Mouse (Mus musculus): ENCODE data around the gene Gadl1.
"Not testable (repeated sequence)": the region's sequence is repeated elsewhere in the genome, so short reads cannot be mapped to it uniquely, and the experiment has no call there.

The Gadl1 gene

DNA sequence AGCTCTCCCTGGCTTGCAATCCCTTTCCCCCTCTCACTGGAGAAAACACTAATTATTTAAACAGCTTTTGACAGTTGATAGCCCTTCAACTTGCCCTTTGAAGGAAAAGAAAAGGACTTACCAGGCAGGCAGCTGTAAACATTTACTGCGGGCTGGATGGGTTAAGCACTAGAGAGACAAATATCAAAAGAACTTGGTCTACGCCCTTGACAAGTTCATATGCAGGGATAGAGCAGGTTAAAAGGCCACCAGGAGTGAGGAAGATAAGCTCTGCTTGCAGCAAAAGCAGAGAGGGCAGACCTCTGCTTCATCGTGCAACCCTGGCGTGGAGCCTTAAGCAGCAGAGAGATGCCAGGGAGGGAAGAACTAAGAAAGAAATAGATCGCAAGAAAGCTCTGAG is 123.5 kb downstream of the Gadl1 start:
- DNase-seq, result no peak

DNA sequence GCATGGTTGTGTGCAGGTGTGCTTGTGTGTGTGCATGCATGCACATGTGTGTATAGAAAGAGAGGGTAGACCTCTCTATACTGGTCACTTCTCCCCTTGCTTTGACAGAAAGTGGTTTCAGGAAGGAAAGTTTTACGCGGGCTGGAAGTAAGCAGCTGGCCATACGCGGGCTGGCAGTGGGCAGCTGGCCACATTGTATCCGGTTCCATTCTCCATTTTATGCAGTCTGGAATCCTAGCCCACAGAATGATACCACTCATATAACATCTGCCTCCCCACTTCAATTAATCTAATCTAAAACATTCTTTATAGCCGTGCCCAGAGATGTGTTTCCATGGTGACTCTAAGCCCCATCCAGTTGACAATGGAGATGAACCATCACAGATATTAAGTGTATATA is 129.0 kb downstream of the Gadl1 start:
- no peak for DNase-seq

DNA sequence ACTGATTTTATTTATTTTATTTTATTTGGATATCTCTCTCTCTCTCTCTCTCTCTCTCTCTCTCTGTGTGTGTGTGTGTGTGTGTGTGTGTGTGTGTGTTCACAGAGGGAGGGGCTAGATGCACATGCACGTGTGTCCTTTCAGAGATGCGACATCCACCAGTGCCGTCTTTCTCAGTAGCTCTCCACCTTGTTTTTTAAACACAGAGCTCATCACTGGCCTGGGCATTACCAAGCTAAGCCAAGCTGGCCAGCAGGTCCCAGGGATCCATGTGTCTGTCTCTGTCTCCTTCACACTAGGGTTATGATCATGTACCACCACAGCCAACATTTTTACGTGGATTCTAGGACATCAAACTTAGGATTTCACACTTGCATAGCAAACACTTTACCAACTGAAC is 130.7 kb downstream of the Gadl1 start:
- no peak for DNase-seq

DNA sequence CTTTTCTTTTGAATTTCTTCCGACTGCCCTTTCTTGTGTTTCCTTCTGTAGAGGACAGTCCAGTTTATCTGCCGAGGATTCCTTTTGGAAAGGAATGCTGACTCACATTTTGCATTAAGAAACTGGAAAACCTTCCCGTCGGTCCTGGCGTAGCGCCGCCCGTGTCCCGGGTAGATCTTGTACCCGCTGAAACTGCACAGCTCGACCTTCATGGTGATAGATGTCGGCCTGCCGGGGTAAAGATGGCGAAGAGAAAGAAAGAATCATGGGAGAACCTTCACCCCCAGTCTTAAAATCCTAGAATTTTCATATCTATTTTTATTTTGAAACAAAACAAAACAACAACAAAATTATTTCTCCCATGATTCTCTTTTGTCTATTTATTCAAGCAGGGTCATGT is 131.6 kb downstream of the Gadl1 start:
- DNase-seq, result not testable (repeated sequence)

DNA sequence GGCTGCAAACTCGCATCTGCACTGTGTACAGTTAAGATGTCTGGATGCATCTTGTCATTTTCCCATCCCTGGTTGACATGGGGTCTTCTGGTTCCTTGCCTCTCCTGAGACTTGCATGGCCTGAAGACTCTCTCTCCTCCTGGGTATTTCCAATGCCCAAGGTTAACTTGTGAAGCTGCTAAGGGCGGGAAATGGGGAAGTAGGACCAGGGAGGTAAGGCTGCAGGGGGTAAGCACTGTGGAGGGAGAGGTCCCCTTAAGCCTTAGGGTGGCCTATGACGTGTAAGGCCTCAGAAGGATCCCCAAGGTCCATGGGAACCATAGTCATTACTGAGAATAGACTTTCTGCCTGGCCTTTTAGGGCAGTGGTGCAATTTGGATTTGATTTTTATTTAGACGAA is 132.1 kb downstream of the Gadl1 start:
- DNase-seq, result no peak

DNA sequence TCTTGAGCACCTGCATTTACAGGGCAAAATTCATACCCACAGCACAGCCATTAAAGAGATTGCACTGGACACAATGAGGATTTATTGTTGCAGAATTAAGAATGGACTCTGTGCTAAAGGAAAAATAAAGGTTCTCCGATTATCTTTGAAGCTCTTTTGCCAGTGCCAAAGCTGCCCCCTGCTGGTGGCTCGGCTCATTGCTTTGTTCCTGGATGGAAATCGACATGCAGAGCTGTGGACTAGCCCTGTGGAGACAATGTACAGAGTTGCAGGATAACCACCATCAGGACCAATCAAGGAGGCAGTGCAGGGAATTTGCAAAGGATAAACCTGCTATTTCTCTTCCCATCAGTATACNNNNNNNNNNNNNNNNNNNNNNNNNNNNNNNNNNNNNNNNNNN is 132.5 kb downstream of the Gadl1 start:
- peak; percentile 87 for DNase-seq

DNA sequence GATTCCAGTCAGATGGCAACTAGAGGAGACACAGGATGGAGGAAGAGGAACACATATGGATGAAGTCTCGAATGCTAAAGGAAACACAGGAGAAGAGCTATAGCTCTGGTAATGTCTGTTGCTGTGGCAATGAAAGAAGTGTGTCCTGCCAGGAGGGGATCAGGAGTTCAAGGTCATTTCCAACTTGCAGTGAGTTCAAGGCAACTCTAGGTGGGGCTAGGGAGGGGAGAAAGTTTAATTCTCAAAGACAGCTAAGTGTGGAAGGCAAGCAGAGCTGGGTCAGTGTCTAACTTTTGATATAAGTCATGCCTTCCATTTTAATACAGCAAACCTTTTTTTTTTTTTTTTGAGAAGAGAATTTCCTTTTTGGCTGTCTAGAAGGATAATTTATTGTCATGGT is 140.7 kb downstream of the Gadl1 start:
- DNase-seq, result no peak

DNA sequence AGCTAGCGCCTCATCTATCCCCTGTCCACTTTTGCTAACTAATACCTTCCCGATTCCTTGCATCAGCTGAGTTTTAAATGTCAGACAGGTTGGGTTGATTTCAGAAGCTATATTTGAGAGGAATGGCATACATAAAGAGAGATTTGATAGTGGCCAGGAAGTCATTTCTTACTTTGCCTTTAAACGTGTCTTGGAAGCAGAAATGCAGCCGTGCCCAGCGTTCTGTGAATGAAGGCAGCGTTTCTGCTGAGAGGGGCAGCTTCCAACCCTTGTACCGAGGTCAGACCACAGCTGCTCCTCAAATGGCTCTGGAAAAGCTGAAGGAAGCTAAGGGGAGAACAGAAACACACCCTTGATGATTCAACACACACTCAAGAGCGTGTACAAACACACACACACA is 144.7 kb downstream of the Gadl1 start:
- DNase-seq, result no peak

DNA sequence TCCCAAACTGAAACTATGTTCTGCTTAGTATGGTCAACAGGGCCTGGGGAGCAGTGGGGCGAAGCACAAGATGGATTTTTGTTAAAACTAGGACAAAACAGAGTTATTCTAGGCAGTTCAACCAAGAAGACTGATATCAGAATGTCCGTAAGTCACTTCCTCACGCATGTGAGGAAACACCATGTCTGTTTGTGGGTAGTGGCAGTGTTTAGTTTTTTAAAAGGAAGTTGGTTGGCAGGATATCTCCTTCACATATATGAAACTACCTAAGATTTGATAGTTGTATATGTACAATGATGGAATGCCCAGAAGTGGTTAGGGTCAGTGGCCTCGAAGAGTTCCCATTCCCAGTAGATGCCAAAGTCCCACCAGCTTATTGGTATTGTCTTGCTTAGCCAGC is 149.2 kb downstream of the Gadl1 start:
- no peak for DNase-seq

DNA sequence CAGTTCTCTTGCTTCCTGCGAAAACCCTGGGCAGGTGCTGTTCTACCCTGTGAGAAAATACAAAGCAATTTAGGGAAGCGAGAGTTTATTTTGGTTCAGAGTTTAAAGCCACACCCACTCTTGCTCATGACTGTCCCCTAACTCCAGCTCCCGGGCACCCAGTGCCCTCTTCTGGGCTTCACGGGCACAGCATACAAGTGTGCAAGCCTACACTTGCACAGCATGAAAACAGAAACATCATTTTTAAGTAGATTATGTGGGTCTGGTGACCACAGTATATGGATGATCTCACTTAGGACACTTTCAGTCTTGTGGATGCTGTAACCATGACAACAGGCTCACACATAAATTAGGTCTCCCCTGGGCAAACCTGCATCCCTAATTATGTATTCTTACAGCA is 149.9 kb downstream of the Gadl1 start:
- DNase-seq, result peak; percentile 32

DNA sequence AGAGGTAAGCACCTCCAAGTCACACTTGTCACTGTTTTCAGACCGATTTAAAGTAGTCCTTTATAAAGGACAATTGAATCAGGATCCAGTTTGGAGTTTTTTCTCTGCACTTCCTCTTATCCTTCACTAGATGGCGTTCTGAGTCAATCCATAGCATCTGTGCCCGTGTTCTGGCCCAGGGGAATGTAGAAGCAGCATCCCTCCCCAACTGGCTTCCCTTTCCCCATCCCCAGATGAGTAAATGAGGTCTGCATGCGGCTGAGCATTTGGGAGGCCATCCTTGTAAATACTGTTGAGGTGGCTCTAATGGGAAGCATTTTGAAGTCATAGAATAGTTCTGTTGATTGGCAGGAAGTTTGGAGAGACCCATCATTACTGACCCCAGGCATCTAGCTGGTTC is 151.4 kb downstream of the Gadl1 start:
- peak; percentile 20 for DNase-seq

DNA sequence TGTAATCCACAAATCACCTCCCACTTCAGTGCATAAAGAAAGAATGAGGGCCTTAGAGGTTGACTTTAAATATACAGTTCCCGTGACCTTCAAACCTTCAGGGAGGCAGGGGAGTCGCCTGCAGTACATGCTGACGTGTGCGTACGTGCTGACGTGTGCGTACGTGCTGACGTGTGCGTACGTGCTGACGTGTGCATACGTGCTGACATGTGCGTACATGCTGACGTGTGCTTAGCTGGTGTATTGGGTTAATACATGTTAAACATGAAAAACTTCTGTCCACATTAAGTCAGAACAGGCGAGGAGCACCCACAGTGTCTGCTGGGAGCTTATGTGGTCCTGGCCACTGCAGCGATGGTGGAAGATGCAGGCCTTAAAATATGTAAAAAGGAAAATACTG is 155.5 kb downstream of the Gadl1 start:
- DNase-seq, result no peak

DNA sequence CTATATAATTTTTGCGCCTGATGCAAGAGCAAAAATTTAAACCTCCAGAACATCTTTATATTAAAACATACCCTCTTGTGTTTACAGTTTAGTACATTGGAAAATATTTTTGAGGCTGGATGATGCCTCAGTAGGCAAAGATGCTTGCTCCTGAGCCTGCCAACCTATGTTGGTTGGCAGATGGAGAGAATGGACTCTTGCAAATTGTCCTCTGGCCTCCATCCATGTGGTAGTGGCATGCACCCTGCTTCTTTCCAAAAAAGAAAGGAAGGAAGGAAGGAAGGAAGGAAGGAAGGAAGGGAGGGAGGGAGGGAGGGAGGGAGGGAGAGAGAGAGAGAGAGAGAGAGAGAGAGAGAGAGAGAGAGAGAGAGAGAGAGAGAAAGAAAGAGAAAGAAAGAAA is 162.3 kb downstream of the Gadl1 start:
- DNase-seq, result not testable (repeated sequence)

DNA sequence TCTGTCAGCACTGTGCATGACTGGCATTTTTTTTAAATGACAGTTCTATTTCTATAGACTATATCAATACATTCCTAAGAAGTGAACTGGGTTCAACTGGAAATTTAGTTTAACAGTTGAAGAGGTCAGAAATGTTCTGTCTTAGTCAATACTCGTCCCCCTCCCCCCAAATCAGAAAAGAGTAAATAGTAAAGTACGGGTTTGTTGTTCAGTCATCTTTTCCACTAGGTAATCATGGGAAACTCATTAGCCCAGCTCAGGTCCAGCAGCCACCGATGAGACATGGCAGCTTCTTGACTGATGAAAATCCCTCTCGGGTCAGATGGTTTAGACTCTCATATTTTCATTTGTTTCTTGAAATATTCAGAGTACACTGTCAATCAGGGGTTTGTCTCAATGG is 166.9 kb downstream of the Gadl1 start:
- DNase-seq, result no peak

DNA sequence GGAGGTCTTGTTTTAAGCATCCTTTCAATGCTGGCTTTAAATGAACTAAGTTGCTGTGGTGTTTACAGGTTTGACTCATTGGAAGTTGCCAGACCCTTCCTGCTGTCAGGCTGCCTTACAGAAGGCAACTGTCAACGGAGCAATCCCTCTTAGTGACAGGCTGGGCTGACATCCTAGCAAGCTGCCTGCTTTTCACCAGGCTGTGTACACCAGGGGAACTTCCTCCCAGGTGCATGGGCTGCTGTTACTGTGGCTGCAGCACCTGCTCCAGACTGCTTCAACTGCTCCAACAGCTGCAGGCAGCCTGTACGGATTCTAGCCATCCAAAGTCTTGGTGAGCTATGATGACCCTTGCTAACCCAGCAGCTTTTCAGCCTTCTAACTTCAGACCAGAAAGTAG is 167.7 kb downstream of the Gadl1 start:
- no peak for DNase-seq

DNA sequence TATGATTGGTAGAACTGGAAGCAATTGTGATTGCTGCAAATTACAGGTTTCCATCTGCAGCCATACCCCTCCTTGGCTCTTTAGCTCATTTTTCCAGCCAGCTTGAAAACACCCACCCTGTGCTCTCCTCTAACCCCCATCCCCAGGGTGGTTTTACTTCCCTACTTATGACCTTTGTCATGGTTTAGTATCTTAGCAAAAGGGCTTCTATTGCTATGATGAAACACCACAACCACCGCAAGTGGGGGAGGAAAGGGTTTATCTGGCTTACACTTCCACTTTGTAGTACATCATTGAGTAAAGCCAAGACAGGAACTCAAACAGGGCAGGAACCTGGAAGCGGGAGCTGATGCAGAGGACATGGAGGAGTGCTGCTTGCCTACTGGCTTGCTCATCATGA is 168.2 kb downstream of the Gadl1 start:
- DNase-seq, result no peak

DNA sequence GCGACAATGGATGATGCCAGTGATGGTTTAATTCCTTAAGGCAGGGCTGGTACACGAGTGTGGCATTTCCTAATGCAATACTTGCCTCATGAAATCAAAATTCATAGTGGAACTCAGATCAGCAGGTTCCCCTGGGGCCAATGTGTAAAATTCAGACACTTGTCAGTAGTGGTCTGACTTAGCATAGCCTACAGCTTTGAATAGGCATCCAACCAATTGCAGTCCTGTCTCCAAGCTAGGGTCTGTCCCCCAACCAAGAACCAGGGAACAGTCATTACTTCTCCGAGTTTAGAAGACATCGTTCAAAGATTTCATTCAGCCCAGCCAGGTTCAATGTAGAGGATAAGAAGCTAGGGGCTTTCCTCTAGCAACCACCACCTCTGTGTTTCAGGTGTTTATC is 172.5 kb downstream of the Gadl1 start:
- DNase-seq, result no peak

DNA sequence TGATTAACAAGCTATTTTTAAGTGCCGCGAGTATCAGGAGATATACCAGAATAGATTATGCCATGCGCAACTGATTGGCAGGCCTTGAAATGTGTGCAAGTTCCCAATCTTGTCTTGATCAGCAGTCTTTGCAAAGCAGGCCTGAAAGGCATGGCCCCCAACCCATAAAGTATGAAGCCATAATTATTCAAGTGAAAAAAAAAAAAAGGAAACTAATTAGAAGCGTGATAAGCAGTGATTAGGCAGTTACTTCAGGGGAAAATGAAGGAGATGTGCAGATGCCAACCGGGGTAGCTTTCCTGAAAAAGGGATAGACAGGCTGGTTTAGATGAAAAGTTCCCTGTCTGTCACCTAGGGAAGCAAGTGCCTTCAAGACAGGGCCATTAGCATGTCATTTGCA is 174.0 kb downstream of the Gadl1 start:
- no peak for DNase-seq

DNA sequence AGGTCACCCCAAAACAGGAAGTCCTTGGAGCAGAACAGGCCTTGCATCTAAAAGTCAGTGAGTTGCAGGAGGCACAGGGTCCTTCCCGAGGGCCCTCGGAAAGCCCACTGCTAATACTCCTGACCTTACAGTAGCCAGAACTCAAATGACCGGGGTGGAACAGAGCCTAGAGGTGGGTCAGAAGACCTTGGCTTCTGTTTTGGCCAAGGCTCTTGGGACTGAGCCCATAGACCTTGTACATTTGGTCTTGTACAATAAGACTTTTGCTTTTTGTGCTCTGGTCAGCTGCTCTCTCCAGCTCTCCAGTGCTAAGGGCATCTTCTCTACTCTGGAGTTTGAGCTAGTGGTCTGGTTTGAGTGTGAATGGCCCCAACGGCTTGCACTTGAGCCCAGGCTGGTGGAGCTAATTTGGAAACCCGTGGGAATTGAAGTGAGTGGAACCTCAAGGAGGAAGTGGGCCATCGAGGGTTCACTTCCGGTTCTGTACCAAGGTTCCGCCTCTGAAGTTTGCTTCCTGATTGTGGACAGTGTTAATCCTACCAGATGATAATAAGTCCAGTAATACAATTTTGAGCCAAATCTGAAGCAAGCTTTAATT is 174.6 kb downstream of the Gadl1 start:
- peak; percentile 63 for DNase-seq

DNA sequence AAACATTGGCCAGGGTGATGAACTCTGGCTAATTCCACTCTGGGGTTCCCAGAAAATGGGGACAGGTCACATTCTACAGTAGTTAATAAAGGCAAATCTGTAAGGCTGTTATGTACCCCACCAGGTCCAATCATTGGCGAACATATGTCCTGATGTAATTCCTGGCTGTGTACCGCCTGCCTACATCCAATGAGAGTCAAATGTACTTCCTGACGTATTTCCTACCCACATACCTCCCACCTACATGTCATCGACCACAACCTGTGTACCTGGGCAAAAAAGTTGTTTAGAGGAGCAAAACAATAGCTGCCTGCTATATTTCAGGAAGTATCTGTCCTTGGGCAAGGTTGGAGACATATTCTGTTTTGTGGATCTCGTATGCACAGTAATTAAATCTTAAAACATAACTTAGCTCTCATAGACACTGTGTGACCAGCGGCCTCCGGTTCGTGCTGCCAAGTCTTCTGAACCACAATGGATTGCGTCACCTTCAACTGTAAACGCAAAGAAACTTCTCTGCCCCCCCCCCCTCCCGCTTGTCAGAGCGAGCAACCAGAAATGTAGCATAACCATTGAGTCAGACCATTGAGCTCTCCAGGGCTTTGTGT is 175.2 kb downstream of the Gadl1 start:
- peak; percentile 55 for DNase-seq

DNA sequence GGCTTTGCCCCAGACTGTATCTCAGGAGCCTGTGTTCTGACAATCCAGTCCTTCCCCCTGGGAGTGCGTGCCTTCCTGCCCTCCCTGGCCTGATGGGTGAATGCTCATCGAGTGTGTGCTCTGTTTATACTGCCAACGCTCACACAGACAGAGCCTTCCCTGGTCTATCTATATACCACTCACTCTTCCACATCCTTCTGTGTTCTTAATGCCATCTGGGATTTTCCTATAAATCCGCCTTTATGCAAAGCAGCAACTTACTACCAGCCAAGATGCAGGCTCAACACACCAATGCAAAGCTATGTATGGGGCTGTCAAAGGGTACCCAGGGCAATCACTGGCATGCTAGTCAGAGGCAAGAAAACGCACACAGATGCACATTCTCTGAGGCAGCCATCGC is 176.7 kb downstream of the Gadl1 start:
- no peak for DNase-seq

DNA sequence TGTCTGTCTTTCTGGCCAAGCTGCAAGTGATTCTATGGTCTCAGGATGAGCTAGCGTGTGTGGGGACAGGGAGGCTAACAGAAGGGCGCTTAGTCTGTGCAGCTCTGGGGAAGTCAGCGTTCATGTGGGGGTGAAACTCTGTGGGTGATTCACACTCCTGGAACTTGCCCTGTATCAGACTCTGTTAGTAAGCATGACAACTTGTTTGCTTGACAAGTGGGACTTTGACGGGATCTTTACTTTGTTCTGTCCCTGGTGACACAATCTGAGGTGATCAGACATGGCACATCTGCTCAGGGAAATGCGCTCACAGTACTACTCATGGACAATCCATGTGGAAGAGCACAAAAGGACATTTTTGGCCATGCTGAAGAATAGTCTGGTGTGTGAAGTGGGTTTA is 178.0 kb downstream of the Gadl1 start:
- DNase-seq, result peak; percentile 37

DNA sequence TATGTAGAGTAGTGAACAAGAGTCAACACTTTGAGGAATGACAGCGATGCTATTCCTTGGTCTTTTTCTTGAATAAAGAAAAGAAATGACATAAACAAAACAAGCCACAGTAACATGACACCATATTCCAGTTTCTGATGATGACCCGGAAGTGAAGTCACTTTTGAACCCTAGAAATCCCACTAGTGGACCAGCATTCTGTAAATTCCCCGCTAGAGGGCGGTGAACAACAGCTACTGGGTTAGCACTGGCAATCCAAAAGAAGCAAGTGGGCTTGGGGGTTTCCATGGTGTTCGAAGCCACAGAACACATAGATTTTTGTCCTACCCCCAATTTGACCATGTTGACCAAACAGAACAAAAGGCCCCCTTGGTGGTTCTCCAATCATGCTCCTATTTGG is 178.6 kb downstream of the Gadl1 start:
- peak; percentile 92 for DNase-seq

DNA sequence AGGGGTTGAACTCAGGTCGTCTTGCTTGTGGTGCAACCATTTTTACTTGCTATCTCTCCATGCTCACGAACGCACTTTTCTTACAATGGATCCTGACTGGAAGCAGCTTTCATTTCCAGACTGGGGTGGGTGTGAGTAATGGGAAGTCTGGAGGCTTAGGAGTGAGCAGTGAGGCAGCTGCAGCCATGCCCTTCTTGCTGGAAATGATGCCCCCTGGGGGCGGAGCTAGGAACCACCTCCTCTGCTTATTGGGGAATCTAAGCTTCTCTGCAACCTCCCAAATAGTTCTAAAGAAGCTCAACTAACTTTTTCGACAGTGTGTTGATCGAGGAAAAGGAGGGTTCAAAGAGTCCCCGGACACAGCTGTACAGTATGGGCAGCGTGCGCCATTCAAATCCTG is 179.7 kb downstream of the Gadl1 start:
- no peak for DNase-seq

DNA sequence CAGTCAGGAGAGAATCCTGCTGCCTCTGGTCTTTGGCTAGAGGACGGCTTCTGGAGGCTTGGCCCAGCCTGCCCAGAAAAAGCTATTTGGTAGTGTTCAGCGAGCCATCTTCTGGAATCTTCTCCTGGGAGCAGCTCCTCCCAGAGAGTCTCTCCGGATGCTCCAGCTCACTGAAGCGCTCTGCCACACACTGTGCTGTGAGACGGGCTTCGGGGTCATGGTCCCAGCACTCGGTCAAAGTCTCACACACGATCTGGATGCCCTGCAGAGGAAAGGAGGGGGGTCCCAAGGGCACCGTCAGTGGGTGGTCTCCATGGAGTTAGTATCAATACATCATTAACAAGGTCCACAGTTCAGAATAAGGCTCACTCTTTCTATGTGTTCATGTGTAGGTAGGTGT is 181.0 kb downstream of the Gadl1 start:
- DNase-seq, result no peak
